ENCODE assay signal across 8 mouse cellular contexts in genomic region chr8:85071041-85071440, GRCm38 (mm10). TPM values are rescaled to one million over a fixed set of nuclear protein-coding genes. Genes with fewer than 3 reads are reported as not detected.
A peak's percentile ranks its signal among the peaks of the same experiment; 100 is the strongest.
DNase-seq lines count a peak whose midpoint lies in the region; ATAC-seq and TF ChIP-seq lines count a peak whose summit lies in the region.

No protein-coding gene starts in this region.

- H3K4me1 ChIP-seq in heart, adult 2 months (ENCODE audit: control insufficient read depth, insufficient read depth, low read length), result peaks cover 5% of the 10 kb centered on the region
- peaks cover 12% of the 10 kb centered on the region for H3K4me1 ChIP-seq in bone marrow macrophage, adult 2 months (ENCODE audit: control insufficient read depth, insufficient read depth, low read length)
- 0 out of 2 replicates have a peak, but pooled peaks cover 6% of the 10 kb centered on the region for H3K4me1 ChIP-seq in hindbrain, postnatal 0 days (ENCODE audit: insufficient read depth, low read length)

- H3K4me2 ChIP-seq in hindbrain, postnatal 0 days (ENCODE audit: low read depth, low read length), result peak overlapping the region; percentile 85

- no peak overlapping the region; the same call in 1 of the 2 replicates for H3K4me3 ChIP-seq in heart, adult 2 months
- peak overlapping the region; percentile 90 for H3K4me3 ChIP-seq in bone marrow macrophage, adult 2 months (ENCODE audit: insufficient read depth, low read length)
- peak overlapping the region; percentile 91 for H3K4me3 ChIP-seq in hindbrain, postnatal 0 days (ENCODE audit: low read length)
- H3K4me3 ChIP-seq in macrophage (ENCODE audit: inconsistent target), result peak overlapping the region; percentile 73

- intact Hi-C loops in heart, adult 2 months (cut with DNase I), result loop anchor here (1.0 to 10.0 kb wide), 4 partner anchors 11 to 484 kb away; partner anchors contain the start of genes 4921524J17Rik, Dnaja2, Fbxw9 and Tnpo2

- no peak for DNase-seq in heart, adult 2 months
- DNase-seq in heart, postnatal 4 days, result no peak
- DNase-seq in hindbrain, postnatal 0 days (ENCODE audit: low spot score), result no peak
- DNase-seq in urinary bladder, postnatal 4 days (ENCODE audit: low spot score in 2 of 2), result no peak
- DNase-seq in left cerebral cortex, adult 8-10 months (ENCODE audit: low spot score in 2 of 2), result no peak
- DNase-seq in adrenal gland, postnatal 36 days, result no peak

- ATAC-seq in hindbrain, postnatal 0 days, result no peak

- TF ChIP-seq POLR2A in heart, adult 2 months (IDR thresholded peaks at IDR 0.05; ENCODE audit: insufficient read depth, low read depth, low read length), result no peak
- TF ChIP-seq POLR2A in bone marrow macrophage, adult 2 months (IDR thresholded peaks at IDR 0.05; ENCODE audit: borderline replicate concordance, low read depth, low read length), result no peak

- WGBS in heart, adult 2 months, result 82% methylated on average over 5 of the region's 5 CpGs
- 84% methylated on average over 5 of the region's 5 CpGs for WGBS in hindbrain, postnatal 0 days
- 46% methylated on average over 5 of the region's 5 CpGs for WGBS in macrophage (ENCODE audit: missing documents)

- no peak overlapping the region for H3K9ac ChIP-seq in heart, adult 2 months (ENCODE audit: low read depth, low read length)
- H3K9ac ChIP-seq in hindbrain, postnatal 0 days (replicated peaks; ENCODE audit: low read length), result peak overlapping the region; percentile 88; the same call in 1 of the 2 replicates

- H3K27ac ChIP-seq in heart, adult 2 months, result peak overlapping the region; percentile 97
- H3K27ac ChIP-seq in bone marrow macrophage, adult 2 months (ENCODE audit: insufficient read depth, low read depth, low read length), result peak overlapping the region; percentile 89
- peak overlapping the region; percentile 94 for H3K27ac ChIP-seq in hindbrain, postnatal 0 days
- peak overlapping the region; percentile 64 for H3K27ac ChIP-seq in macrophage

- no peaks in the 10 kb centered on the region for H3K36me3 ChIP-seq in heart, adult 2 months (ENCODE audit: control insufficient read depth, insufficient read depth, low read length)
- H3K36me3 ChIP-seq in hindbrain, postnatal 0 days (ENCODE audit: insufficient read depth, low read length), result peaks cover 37% of the 10 kb centered on the region
- H3K36me3 ChIP-seq in macrophage (ENCODE audit: inconsistent target), result peaks cover 24% of the 10 kb centered on the region

- no peak for TF ChIP-seq EP300 in heart, adult 2 months (IDR thresholded peaks at IDR 0.05; ENCODE audit: insufficient read depth, low read depth, low read length)

- H3K79me2 ChIP-seq in heart, adult 2 months (replicated peaks; ENCODE audit: control insufficient read depth, insufficient read depth, low read length), result no peaks in the 10 kb centered on the region
- peaks cover 25% of the 10 kb centered on the region for H3K79me2 ChIP-seq in macrophage (ENCODE audit: inconsistent target)

- no peaks in the 10 kb centered on the region for H3K9me3 ChIP-seq in hindbrain, postnatal 0 days (ENCODE audit: low read length)

- H3K27me3 ChIP-seq in heart, adult 2 months (ENCODE audit: control insufficient read depth, insufficient read depth, low read length), result no peaks in the 10 kb centered on the region
- no peaks in the 10 kb centered on the region for H3K27me3 ChIP-seq in hindbrain, postnatal 0 days (ENCODE audit: insufficient read depth, low read length)

- TF ChIP-seq CTCF in heart, adult 2 months (IDR thresholded peaks at IDR 0.05), result no peak
- TF ChIP-seq CTCF in bone marrow macrophage, adult 2 months (IDR thresholded peaks at IDR 0.05; ENCODE audit: low read depth, low read length), result no peak
- TF ChIP-seq CTCF in hindbrain, postnatal 0 days (IDR thresholded peaks at IDR 0.05; ENCODE audit: low read depth), result no peak

RNA-seq across cellular contexts. Expression of gene Dhps, which starts 0.5 kb away (rescaled TPM):
- 10 to 100 TPM; 26.1 to 29.4 TPM for total RNA-seq in heart, adult 2 months (2021)
- 31.5 and 33.2 TPM in 2 replicates for polyA plus RNA-seq in heart, adult 2 months (2012; rRNA removed)
- 10 to 100 TPM; 40.0 to 40.5 TPM for total RNA-seq in heart, postnatal 4 days (2021)
- polyA plus RNA-seq in bone marrow macrophage, adult 2 months (2012; ENCODE audit: insufficient read depth, insufficient read length, missing spikeins), result 36.7 and 44.9 TPM in 2 replicates
- 77.5 and 103 TPM in 2 replicates for total RNA-seq in hindbrain, postnatal 0 days (2014; rRNA removed)
- polyA plus RNA-seq in hindbrain, postnatal 0 days (2015; fragmentation: Nextera tagmentation; extraction: Ambion mirVana), result 118 and 123 TPM in 2 replicates
- total RNA-seq in macrophage (2018; cell fraction: chromatin; rRNA removed), result 100 to 1,000 TPM in 7 of 26 experiments, 10 to 100 TPM in 19; 38.2 to 170 (median 83.3) TPM
- total RNA-seq in macrophage (2018; cell fraction: cytosol; rRNA removed), result 10 to 100 TPM; 31.8 to 51.9 (median 42.7) TPM
- total RNA-seq in macrophage (2018; cell fraction: nucleus; rRNA removed), result 100 to 1,000 TPM in 3 of 26 experiments, 10 to 100 TPM in 23; 32.9 to 135 (median 62.8) TPM
- 28.6 to 47.4 TPM (median 37.1 TPM) in 3 replicates for polyA plus RNA-seq in macrophage (2018)
- 10 to 100 TPM; 63.5 to 75.3 (median 64.9) TPM for total RNA-seq in left cerebral cortex, adult 8-10 months (2022)
- total RNA-seq in adrenal gland, postnatal 36 days (2021), result 10 to 100 TPM; 32.2 to 32.7 TPM

RNA-seq across cellular contexts. Expression of gene Gm5741, which starts 3.3 kb away (rescaled TPM):
- total RNA-seq in heart, adult 2 months (2021), result not detected
- polyA plus RNA-seq in heart, adult 2 months (2012; rRNA removed), result not detected in 2 replicates
- not detected for total RNA-seq in heart, postnatal 4 days (2021)
- polyA plus RNA-seq in bone marrow macrophage, adult 2 months (2012; ENCODE audit: insufficient read depth, insufficient read length, missing spikeins), result not detected in 2 replicates
- total RNA-seq in hindbrain, postnatal 0 days (2014; rRNA removed), result not detected in 2 replicates
- polyA plus RNA-seq in hindbrain, postnatal 0 days (2015; fragmentation: Nextera tagmentation; extraction: Ambion mirVana), result 0.71 and 0.76 TPM in 2 replicates
- not detected for total RNA-seq in macrophage (2018; cell fraction: chromatin; rRNA removed)
- total RNA-seq in macrophage (2018; cell fraction: cytosol; rRNA removed), result not detected
- 1 to 10 TPM in 2 of 26 experiments, not detected in 24; 5.5 to 7.9 TPM for total RNA-seq in macrophage (2018; cell fraction: nucleus; rRNA removed)
- not detected in 3 replicates for polyA plus RNA-seq in macrophage (2018)
- not detected for total RNA-seq in left cerebral cortex, adult 8-10 months (2022)
- 1 to 10 TPM in 1 of 2 experiments, not detected in 1; 1.2 TPM for total RNA-seq in adrenal gland, postnatal 36 days (2021)

RNA-seq across cellular contexts. Expression of gene Wdr83os, which starts 9.5 kb away (rescaled TPM):
- 10 to 100 TPM; 39.0 to 41.4 TPM for total RNA-seq in heart, adult 2 months (2021)
- polyA plus RNA-seq in heart, adult 2 months (2012; rRNA removed), result 99.3 and 108 TPM in 2 replicates
- total RNA-seq in heart, postnatal 4 days (2021), result 10 to 100 TPM; 52.4 to 61.0 TPM
- 90.2 and 113 TPM in 2 replicates for polyA plus RNA-seq in bone marrow macrophage, adult 2 months (2012; ENCODE audit: insufficient read depth, insufficient read length, missing spikeins)
- total RNA-seq in hindbrain, postnatal 0 days (2014; rRNA removed), result 109 and 123 TPM in 2 replicates
- 129 and 131 TPM in 2 replicates for polyA plus RNA-seq in hindbrain, postnatal 0 days (2015; fragmentation: Nextera tagmentation; extraction: Ambion mirVana)
- 10 to 100 TPM in 12 of 26 experiments, 1 to 10 TPM in 14; 2.1 to 19.1 (median 9.2) TPM for total RNA-seq in macrophage (2018; cell fraction: chromatin; rRNA removed)
- total RNA-seq in macrophage (2018; cell fraction: cytosol; rRNA removed), result 10 to 100 TPM; 45.0 to 67.5 (median 53.5) TPM
- total RNA-seq in macrophage (2018; cell fraction: nucleus; rRNA removed), result 10 to 100 TPM; 10.6 to 34.2 (median 18.6) TPM
- 66.3 to 79.6 TPM (median 68.7 TPM) in 3 replicates for polyA plus RNA-seq in macrophage (2018)
- 10 to 100 TPM; 51.1 to 64.5 (median 59.6) TPM for total RNA-seq in left cerebral cortex, adult 8-10 months (2022)
- 10 to 100 TPM; 69.1 to 79.6 TPM for total RNA-seq in adrenal gland, postnatal 36 days (2021)

RNA-seq across cellular contexts. Expression of gene Wdr83, which starts 10.1 kb away (rescaled TPM):
- total RNA-seq in heart, adult 2 months (2021), result 10 to 100 TPM; 29.4 to 30.2 TPM
- 39.2 and 44.2 TPM in 2 replicates for polyA plus RNA-seq in heart, adult 2 months (2012; rRNA removed)
- total RNA-seq in heart, postnatal 4 days (2021), result 10 to 100 TPM; 22.7 to 28.9 TPM
- polyA plus RNA-seq in bone marrow macrophage, adult 2 months (2012; ENCODE audit: insufficient read depth, insufficient read length, missing spikeins), result 22.6 and 27.3 TPM in 2 replicates
- total RNA-seq in hindbrain, postnatal 0 days (2014; rRNA removed), result 21.4 TPM in 2 replicates
- polyA plus RNA-seq in hindbrain, postnatal 0 days (2015; fragmentation: Nextera tagmentation; extraction: Ambion mirVana), result 38.6 and 38.9 TPM in 2 replicates
- 10 to 100 TPM in 22 of 26 experiments, 1 to 10 TPM in 4; 6.6 to 51.2 (median 25.4) TPM for total RNA-seq in macrophage (2018; cell fraction: chromatin; rRNA removed)
- total RNA-seq in macrophage (2018; cell fraction: cytosol; rRNA removed), result 10 to 100 TPM; 11.7 to 20.2 (median 16.5) TPM
- 10 to 100 TPM in 23 of 26 experiments, 1 to 10 TPM in 3; 7.2 to 41.2 (median 20.3) TPM for total RNA-seq in macrophage (2018; cell fraction: nucleus; rRNA removed)
- polyA plus RNA-seq in macrophage (2018), result 13.5 to 19.5 TPM (median 15.7 TPM) in 3 replicates
- total RNA-seq in left cerebral cortex, adult 8-10 months (2022), result 10 to 100 TPM; 20.0 to 35.2 (median 26.5) TPM
- 10 to 100 TPM; 20.5 to 25.5 TPM for total RNA-seq in adrenal gland, postnatal 36 days (2021)

RNA-seq across cellular contexts. Expression of gene Fbxw9, which starts 11.2 kb away (rescaled TPM):
- 1 to 10 TPM; 2.4 to 2.5 TPM for total RNA-seq in heart, adult 2 months (2021)
- 9.3 and 10.5 TPM in 2 replicates for polyA plus RNA-seq in heart, adult 2 months (2012; rRNA removed)
- 10 to 100 TPM; 14.1 to 15.1 TPM for total RNA-seq in heart, postnatal 4 days (2021)
- polyA plus RNA-seq in bone marrow macrophage, adult 2 months (2012; ENCODE audit: insufficient read depth, insufficient read length, missing spikeins), result 10.2 and 11.8 TPM in 2 replicates
- total RNA-seq in hindbrain, postnatal 0 days (2014; rRNA removed), result 104 and 114 TPM in 2 replicates
- polyA plus RNA-seq in hindbrain, postnatal 0 days (2015; fragmentation: Nextera tagmentation; extraction: Ambion mirVana), result 78.9 and 82.2 TPM in 2 replicates
- total RNA-seq in macrophage (2018; cell fraction: chromatin; rRNA removed), result 10 to 100 TPM; 13.3 to 54.3 (median 32.7) TPM
- 10 to 100 TPM in 8 of 26 experiments, 1 to 10 TPM in 18; 6.3 to 13.1 (median 9.0) TPM for total RNA-seq in macrophage (2018; cell fraction: cytosol; rRNA removed)
- 10 to 100 TPM in 24 of 26 experiments, 1 to 10 TPM in 2; 7.4 to 35.2 (median 18.6) TPM for total RNA-seq in macrophage (2018; cell fraction: nucleus; rRNA removed)
- polyA plus RNA-seq in macrophage (2018), result 4.8 to 12.5 TPM (median 8.4 TPM) in 3 replicates
- 10 to 100 TPM; 20.1 to 22.0 (median 21.1) TPM for total RNA-seq in left cerebral cortex, adult 8-10 months (2022)
- 10 to 100 TPM; 13.0 to 20.5 TPM for total RNA-seq in adrenal gland, postnatal 36 days (2021)
